Mouse (Mus musculus): ENCODE measurements at regions not wholly inside any gene's neighbourhood (a gene's known extent, or its start where the extent isn't known, plus 50 kb on each side); places are given as distances from the start of the nearest gene placed in this dataset.

DNA sequence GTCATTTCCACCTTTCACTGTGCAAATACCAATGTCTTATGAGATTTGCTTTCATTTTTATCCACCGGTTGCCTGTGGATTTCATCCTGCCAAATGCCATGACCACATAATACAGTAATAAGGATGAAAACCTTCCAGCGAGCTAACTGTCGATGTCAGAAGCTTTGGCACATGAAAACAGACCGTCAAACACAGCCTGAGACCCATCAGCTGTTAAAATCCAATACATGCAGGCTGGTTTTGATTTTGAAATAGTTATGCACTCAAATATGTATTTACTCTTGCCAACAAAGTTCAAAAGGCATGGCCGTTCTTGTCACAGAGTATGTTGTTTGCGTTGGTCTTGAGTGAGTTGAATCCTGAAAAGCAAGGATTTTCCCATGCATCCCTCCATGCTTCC, 415.6 kb upstream of the Slc35b3 start:
- TF ChIP-seq CTCF (conservative IDR thresholded peaks at IDR 0.05; ENCODE audit: low read length) (no peak), POU5F1 (IDR thresholded peaks at IDR 0.05; ENCODE audit: borderline replicate concordance, low read length) (no peak), NANOG (IDR thresholded peaks at IDR 0.05; ENCODE audit: borderline replicate concordance, low read length) (no peak)

Measured in E14TG2a.4 (cell line).